Mouse (Mus musculus) spleen, postnatal 4 days (tissue): Measurements from ENCODE around the gene Immp2l.

ENCODE experiments used
- DNase-seq, 2 experiments: peaks; one replicate each; pipeline ENCODE4 v3.0.0; 2022; ENCODE audit warnings: low spot score in 2 of 2

Immp2l gene

GRCm38 (mm10) chr12:41182856-41183255 lies 159.0 kb downstream of the Immp2l start:
- DNase-seq = no peak

GRCm38 (mm10) chr12:41185060-41185459 lies 161.2 kb downstream of the Immp2l start:
- no peak for DNase-seq

GRCm38 (mm10) chr12:41185509-41185908 lies 161.6 kb downstream of the Immp2l start:
- no peak for DNase-seq

GRCm38 (mm10) chr12:41192829-41193228 lies 168.9 kb downstream of the Immp2l start:
- DNase-seq = no peak

GRCm38 (mm10) chr12:41196374-41196773 lies 172.5 kb downstream of the Immp2l start:
- DNase-seq = no peak

DNA sequence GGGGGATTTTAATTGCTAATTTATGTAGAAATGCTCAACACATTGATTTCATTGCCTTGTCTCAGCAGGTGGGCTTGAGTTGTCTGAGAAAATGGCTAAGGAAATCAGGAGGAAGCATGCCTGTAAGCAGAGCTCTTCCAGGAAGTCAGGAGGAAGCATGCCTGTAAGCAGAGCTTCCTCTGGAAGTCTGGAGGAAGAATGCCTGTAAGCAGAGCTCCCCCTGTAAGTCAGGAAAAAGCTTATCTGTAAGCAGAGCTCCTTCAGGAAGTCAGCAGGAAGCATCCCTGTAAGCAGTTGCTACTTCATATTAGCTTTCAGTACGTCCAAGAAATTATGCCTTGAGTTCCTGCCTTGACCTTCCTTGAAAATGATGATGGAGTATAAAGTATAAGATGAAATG lies 191.3 kb downstream of the Immp2l start:
- DNase-seq = no peak

DNA sequence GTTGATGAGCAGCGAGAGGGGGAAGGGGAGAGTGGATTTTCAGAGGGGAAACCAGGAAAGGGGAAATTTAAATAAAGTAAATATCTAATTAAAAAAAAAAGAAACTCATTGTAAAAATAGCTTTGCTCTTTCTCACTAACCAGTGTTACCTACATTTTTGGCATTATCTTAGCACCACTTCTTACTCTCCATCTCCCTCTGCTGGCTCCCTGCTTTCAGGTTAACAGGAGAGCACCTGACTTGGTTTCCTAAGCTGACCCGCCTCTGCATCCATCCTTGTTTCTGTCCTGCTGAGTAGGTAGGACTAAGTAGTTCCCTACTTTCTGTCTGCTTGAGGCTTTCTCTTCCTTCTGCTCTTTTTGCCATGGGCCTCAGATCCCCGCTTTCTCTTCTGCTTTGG lies 198.0 kb downstream of the Immp2l start:
- no peak for DNase-seq

DNA sequence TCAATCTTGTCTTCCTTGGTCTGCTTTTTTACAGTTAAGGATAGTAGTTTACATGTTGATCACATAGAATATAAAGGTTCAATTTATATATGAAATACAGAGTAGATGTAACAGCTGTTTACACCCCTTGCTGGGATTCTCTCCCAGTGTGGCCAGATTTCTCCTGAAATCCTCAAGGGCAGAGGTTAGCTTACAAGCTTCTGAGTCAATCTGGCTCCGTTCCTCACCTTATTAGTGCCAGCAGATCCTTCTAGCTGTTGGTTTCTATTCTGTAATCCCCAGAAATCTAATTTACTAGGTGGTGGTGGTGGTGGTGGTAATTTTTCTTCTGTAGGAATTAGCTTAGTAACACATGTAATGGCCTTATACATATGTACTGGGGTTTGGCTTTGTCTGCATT lies 199.8 kb downstream of the Immp2l start:
- DNase-seq = no peak

GRCm38 (mm10) chr12:41224538-41224937 lies 200.6 kb downstream of the Immp2l start:
- DNase-seq = no peak

DNA sequence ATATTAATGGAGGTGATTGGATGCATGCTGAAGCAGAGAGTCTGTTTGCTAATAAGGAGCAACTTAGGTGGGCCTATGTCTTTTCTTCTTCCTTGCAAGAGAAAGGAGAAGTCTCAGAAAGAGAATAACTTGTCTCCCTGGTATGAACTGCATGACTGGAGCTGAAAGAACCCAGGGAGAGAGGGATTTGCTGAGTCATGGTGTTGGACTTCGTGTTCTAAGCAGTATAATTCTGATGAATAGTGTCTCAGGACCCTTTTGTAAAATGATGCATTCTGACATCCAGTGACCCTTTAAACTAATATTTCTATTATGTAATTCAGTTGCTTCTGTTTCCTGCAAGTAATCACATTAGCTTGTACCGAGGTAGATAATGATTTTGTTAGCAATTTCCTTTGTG lies 208.1 kb downstream of the Immp2l start:
- DNase-seq = no peak

- DNase-seq = no peak
Measured at GRCm38 (mm10) chr12:41237880-41238279, 214.0 kb downstream of the Immp2l start.

DNA sequence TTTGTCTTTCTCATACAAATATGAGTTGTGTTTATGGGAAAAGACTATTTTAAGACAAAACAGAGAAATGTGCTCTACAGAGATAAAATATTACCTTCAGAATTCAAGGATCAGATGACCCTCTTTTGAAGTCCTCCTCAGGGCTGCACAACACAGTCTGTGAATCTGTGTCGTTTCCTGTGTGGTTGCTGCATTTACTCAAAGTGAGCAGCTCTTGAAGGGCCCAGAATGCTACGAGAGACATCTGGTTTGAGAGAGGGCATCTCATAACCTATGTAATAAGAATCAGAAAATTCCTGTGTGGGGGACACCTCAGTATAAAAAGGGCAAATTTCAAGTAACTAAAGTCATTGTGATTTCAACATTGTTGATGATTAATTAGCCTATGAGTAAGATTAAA lies 217.3 kb downstream of the Immp2l start:
- DNase-seq = no peak

DNA sequence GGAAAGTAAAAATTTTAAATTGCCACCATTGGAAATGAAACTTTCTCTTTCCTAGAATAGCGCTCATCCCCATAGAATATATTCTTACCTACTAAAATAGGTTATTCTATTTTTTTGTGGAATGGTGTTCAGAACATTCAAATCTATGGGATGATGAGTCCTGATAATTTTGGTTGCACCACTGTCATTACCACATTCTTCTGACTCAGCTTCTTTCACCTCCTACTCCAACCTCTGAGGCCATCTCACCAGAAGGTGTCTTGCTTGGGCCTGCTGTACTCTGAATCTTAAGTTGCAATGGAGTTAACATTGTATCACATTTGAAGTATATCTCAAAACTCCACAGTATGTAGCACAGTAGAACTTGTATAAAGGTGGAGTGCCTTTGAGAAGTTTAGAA lies 224.4 kb downstream of the Immp2l start:
- no peak for DNase-seq

DNA sequence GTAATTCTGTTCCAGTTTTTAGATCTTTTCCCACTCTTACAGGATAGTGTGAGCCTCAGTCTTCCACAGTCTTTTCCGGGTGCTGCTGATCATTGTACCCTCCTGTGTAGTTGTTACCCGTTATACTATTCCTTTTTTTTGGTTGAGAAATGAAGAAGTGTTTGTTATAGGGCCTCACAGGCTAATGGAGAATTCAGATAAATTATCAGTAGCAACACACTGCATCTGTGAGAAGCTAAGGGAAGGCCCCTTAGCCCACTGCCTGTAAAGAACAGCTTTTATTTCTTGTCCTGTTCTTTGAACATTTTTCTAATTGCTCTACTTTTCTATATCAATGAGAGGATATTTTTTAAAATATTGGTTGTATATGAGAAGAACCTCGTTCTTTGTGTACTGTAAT lies 226.2 kb downstream of the Immp2l start:
- DNase-seq = no peak

DNA sequence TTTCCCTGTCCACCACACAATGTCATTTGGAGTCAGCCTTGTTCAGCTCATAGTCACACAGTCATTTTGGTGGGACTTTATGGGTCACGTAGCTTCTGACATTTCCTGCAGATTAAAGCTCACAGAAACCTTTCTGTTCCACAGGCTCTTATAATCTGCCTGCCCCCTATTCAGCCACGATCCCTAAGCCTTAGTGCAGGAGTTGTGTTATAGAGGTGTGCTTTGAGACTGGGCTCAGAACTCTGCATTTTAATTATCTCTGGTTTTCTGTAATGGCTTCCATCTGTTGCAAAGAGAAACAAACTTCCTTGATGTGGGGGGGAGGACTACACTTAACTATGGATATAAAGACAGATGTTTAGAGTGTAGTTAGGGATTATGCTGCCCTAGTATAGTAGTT lies 234.0 kb downstream of the Immp2l start:
- DNase-seq = no peak

- DNase-seq = no peak
Measured at GRCm38 (mm10) chr12:41259608-41260007, 235.7 kb downstream of the Immp2l start.

DNA sequence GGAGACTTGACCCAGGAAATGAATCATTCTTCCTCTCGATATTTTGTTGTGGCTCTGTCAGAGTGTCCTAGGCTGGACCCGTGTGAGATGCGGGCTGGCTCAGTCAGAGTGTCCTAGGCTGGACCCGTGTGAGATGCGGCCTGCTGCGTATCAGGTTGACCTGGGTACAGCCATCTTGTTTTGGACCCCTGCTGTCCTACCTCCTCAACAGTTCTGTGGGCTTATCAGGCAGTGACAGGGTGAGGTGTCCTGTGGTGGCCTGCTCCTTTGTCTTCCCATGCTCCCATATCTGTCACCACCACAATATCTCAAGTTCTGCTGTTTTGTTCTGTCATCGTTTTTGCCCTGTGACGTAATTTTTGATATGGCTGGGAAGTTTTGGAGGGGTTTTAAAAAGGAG lies 250.2 kb downstream of the Immp2l start:
- no peak for DNase-seq

DNA sequence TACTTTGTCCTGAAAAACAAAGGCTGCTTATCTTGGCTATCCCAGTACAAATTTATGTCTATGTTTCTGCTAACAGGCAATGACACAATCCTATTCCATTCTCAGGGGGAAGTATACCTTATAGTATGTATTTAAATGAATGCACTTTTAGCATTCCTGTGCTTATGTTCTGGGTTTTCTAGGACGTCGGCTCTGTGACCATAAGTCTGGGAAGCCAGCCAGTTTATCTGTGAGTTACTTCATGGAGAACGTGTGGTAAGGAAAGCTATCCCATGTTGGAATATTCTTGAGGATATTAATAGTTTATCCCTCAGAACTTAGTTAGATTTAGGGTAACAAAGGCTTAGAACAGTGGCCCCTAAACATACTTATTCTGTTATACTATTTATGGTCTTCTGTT lies 251.5 kb downstream of the Immp2l start:
- DNase-seq = no peak

DNA sequence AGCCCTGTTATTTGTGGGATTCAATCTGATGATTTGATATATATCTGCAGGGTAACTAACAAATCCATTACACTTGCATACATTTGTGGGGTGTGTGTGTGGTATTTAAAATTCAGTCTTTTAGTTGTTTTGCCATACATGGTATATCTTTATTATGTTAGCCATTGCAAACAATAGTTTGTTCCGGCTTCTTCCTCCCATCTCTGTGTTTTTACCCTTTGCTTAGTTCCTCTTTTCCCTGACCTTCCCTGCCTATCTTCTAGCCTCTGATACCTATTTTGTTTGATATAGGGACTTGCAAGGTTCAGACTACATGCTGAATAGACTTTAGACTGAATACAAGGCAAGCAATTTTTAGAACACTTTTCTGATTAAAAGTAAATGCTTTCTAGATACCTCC lies 254.0 kb downstream of the Immp2l start:
- no peak for DNase-seq

GRCm38 (mm10) chr12:41289047-41289446 lies 265.2 kb downstream of the Immp2l start:
- DNase-seq = no peak

DNA sequence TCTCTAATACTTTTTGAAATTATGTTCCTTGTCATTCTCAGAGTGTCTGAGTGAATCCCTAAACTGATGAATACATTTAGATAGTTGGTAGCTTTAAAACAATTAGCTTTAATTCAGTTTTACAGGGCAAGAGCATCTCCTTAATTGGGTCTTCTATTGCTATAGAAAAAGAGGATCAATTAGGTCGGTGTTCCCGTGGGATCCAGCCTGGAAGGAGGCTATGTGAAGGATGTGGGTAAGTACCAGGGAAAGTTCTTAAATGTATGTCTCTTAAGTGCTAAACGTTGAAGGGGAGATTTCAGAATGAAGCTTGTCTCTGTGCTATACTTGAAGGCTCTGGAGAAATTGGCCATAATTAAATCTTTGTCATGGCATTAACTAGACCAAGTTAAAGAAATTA lies 283.1 kb downstream of the Immp2l start:
- no peak for DNase-seq

DNA sequence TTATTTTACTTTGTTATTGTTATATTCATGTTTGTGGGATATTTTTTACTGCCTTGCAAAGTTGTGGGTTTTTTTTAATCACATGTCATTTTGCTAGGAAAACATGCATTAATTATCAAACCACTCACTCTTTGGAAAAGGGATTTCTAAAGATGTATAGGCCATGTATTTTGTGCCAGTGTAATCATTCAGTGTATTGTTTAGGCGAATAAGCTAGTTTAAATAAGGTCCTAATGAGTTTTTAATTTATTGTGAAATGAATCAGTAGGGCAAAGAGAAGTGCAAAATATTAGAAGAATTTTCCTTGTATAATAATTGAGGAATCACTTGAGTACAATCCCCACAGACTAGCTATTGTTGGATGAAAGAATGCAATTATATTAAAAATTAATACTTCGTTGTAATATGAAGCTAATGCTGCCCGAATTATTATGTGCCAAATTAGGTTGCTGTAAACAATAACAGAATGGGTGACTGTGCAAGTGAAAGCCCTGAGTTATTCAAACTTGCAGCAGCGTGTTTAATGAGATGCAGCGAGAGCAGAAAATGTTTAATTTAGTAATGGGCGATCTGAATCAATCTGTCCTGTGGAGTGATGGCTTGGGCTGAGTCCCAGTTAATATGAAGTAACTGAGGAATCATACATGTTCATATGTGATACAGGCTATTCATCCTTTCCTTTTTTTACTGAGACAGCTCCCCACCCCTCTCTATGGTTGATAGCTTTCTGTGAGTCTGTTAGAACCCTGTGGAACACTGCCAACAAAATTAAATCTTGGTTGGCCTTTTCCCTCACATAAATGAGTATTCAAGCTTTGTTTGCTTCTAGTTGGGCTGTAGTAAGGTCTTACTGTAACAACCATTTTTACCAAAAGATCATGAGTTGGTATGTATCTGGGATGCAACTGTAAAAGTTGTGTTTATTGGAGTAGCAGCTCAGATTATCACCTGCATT lies 285.1 kb downstream of the Immp2l start:
- no peak for DNase-seq

- DNase-seq = no peak
Measured at GRCm38 (mm10) chr12:41313391-41313790, 289.5 kb downstream of the Immp2l start.
